Mouse (Mus musculus) mesoderm, embryonic 11.5 days (tissue): ENCODE measurements around the gene Alpk3.

Experiments
- DNase-seq: peaks from one replicate; pipeline ENCODE4 v3.0.0-alpha.2; 2012; ENCODE audit warnings: low read depth, low spot score

Gene Alpk3

DNA sequence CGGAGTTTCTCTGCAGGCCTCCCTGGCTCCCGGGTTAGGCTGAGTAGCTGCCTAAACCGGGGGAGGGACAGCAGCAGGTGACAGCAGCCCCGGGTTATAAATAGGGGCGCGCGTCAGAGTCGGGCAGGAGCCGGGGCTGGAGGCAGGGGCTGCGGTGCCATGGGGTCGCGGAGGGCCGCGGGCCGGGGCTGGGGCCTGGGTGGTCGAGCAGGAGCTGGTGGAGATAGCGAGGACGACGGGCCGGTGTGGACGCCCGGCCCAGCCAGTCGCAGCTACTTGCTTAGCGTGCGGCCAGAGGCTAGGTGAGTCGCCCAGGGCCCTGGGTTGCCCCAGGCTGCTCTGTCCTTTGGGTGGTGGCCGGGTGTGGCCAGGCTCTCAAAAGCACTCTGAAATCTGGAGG lies at the start of gene Alpk3:
Alpk3 (plus strand) TSS at position 130 of the 400 bp plus-strand sequence.
- DNase-seq, result no peak

DNA sequence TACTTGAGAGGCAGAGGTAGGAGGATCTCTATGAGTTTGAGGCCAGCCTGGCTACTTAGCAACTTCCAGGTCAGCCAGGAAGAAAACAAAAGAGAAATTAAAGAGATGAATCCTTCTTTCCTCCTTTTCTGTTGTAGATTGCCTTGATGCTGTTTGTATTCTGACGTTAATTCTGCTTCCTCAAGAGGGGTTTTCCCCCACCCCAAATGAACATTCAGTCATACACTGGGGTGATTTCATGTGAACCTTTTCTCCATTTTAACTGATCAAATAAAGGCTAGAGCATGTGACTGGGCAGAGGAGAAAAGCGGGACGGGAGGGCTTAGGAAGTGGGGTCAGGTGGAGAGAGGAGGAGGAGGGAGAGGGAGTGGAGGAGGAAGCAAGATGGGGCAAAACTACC lies 49.1 kb upstream of the Alpk3 start:
- DNase-seq, result no peak

DNA sequence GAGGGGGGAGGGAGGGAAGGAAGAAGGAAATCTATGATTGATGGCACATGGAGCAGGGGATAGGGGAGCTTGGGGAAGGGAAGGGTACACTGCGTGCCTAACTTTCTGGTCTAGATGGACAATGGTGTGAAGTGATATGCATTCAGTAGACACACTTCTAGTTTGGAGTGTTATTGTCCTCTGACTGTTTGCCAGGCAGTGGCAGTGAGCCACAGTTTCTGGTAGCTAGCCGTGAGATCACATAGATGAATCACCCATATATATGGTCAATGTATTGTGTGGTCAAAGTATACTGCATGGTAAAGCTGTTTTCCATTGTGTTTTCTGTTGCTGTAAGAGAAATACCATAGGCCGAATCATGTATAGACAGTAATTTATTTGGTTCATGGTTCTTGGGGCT lies 45.8 kb upstream of the Alpk3 start:
- no peak for DNase-seq

DNA sequence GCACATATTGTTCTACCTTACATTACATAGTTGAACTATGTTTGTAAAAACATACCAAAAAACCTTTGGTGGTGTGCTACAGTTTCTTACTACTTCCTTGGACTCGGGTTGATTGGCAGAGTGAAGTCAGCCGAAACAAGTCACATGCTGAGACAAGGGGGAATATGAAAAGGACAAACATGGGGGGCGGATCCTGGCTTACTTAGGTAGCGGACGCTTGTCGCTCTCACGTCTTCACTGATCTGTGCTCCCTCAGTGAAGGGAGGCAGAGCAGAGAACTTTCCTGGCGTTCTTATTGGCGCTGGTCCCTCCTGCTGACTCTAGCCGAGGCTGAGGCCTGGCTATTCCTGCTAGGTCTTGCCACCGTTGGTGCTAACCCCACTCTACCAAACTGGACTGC lies 37.1 kb upstream of the Alpk3 start:
- DNase-seq, result no peak

DNA sequence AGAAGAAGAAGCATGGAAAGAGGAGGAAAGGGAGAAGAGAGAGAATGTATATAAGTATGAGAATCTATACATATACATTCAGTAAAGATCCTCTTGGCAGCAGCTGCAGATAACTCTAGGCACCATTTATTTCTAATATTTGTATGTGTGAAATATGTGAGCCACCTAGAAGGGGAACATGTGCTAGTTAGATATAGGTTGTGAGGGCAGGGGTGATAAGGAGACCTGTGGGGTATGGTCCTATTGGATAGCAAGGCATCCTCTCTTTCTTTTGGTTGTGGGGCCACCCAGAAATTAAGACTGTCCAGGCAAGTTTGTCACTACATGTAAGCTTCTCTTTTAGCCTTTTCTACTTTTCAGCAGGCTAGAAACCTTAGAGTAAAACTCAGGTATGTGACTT lies 34.7 kb upstream of the Alpk3 start:
- DNase-seq, result no peak

DNA sequence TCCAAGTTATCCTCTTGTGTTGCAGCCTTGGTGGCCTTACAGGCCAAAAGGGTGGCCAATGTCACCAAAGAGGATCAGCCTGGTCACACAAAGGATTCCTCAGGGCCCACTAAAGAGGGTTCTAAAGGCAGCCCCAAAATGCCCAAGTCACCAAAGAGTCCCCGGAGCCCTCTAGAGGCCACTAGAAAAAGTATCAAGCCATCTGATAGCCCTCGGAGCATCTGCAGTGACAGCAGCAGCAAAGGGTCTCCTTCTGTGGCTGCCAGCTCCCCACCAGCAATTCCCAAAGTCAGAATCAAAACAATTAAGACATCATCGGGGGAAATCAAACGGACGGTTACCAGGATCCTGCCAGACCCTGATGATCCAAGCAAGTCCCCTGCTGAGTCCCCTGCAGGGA lies 33.3 kb upstream of the Alpk3 start:
- DNase-seq, result no peak

DNA sequence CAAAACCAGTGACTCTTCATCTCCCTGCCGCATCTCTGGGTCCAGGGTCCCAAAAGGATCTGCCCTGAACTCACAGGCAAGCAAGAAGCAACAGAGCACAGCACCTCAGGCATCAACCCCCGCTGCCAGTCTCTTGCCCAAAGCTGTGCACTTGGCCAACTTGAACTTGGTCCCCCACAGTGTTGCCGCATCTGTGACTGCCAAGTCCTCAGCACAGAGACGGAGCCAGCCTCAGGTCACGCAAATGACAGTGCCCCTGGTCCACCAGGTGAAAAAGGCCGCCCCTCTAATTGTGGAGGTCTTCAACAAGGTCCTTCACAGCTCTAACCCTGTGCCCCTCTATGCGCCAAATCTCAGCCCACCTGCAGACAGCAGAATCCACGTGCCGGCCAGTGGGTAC lies 32.7 kb upstream of the Alpk3 start:
- DNase-seq, result no peak

DNA sequence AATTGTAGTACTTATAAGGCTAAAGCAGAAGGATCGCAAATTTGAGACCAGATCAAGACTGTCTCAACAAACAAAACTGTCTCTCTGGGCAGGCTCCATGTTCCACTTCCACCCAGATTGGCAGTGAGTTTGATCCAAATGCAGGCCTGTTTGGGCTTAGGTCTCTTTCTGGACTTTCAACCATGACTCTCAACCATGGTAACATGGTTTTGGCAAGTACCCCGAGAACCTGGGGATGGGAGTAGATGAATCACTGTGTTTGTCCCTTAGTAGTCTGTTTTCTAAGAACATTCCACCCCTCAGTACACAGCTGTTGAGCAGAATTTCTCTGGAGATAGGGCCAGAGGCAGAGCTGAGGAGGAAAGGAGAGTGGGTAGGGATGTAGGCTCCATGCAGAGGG lies 31.6 kb upstream of the Alpk3 start:
- no peak for DNase-seq

DNA sequence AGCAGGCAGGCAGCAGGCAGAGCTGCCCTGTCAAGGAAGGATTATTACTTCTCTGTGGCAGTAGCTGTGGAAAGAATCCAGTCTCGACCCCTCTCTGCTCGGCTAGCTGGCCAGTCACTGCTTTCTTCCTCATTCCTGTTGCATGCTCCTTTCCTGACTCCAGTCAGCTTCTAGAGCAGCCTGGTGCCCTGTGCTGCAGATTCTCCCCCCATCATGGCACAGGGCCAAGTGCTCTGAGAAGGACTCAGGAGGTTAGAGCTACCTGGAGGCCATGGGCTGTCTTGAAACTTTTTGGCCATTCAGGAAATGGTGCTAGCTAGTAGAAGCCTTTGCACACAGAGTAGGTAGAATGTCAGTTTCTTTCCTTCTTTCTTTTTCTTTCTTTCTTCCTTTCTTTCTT lies 17.7 kb upstream of the Alpk3 start:
- DNase-seq, result no peak

DNA sequence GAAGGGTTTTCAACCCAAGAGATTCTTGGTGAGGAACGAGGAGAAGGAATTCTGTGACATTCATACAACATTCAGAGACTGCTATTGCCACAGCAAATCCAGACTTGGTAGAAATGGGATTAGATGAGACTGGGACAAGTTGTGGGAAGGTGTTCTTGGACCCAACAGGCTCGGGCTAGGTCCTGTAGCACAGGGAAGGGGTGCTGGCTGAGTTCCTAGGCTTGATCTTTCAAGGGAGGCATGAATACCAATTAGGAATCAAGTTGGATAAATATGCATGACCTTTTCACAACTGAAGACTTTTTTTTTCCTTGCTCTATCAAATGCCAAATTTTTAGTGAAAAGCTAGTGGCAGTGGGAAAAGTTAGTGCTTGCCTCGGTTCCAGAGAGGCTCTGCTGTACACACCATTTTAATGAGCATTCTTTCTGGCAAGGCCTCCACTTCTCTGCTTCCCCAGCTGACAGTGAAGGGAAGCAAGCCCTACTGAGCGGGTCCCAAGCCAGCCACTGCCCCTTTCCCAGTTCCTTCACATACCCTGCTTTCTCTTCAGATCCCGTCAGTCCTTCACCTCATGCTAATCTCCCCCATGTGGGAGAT lies 14.3 kb upstream of the Alpk3 start:
- no peak for DNase-seq

DNA sequence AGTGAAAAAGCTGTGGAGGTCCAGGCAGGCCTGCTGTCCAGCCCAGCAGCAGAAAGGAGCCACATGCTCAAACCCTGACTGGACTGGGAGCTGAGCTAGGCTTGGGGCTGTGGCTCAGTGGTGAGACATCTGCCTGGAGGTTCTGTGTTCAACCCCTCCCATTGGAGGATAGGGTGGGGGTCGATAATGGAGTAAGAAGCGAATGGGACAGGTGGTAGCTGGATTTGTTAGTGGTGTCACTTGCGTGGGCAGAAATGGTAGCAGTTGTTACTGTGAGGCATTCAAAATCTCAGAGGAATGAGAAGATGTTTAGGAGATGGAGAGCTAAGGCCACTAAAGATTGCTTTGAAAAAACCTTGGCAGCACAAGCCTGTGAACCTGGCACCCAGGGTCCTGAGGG lies 9.6 kb upstream of the Alpk3 start:
- DNase-seq, result no peak

DNA sequence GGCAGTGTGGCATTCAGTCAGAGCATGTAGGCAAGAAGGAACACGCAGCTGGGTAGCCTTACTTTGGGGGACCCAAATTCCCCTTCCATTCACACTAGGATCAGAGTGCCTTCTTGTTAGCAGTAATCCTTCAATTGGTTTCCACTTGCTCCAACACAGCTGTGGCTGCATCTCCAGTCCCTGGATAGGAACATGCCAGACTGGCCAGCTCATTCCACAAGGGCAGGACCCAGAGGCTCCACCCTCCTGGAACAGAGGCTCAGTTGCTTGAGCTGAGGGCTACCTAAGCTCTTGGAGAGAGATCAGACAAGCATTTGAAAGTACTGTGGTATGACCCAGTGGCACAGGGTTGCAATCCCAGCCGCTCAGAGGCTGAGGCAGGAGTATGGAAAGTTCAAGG lies 8.9 kb upstream of the Alpk3 start:
- no peak for DNase-seq

DNA sequence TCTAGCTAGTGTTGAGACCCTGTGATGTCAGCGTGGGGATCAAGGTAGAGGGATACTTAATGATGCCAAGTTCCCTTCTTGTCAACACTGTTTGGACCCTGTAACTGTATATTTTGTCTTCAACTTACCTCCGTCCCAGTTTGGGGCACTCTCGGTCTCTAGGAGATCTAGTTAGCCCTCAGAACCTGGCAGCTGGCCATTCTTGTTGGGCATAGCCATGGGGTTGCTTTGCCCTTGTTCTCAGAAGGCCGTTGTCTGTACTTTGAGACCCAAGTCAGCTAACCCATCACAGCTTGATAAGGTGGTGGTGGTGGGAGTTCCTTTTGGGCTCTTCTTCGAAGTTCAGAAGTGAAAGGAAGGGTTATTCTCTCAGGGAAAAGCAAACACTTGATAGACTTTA lies 7.4 kb upstream of the Alpk3 start:
- no peak for DNase-seq

DNA sequence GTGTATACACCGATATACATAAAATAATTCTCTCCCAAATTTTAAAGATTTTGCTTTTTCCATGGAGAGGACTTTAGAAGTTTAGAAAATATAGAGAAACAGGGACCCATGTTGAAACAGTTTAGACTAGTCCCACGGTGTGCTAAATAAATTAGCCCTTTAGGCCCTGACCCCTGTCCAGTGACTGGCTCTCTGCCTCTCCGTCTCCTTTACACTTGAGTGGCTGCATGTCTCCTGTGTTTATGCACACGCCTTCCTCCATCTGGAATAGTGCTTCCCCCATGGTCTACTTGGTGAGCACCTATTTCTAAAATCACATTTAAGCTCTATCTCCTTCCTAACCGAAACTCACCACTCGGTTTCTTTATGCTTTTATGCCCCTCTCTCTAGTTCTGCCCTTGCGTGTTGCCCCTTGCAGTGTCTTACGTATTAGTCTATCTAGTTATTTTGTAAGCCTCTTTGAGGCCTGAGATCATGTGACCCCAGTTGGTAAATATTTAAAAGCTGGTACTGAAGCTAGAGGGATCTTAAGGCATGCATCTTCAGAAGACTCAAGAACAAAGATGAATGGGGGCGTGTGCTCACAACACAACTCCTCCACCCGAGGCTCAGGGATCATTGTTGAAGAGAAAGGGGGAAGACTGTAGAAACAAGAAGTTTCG lies 1.6 kb upstream of the Alpk3 start:
- DNase-seq, result no peak

DNA sequence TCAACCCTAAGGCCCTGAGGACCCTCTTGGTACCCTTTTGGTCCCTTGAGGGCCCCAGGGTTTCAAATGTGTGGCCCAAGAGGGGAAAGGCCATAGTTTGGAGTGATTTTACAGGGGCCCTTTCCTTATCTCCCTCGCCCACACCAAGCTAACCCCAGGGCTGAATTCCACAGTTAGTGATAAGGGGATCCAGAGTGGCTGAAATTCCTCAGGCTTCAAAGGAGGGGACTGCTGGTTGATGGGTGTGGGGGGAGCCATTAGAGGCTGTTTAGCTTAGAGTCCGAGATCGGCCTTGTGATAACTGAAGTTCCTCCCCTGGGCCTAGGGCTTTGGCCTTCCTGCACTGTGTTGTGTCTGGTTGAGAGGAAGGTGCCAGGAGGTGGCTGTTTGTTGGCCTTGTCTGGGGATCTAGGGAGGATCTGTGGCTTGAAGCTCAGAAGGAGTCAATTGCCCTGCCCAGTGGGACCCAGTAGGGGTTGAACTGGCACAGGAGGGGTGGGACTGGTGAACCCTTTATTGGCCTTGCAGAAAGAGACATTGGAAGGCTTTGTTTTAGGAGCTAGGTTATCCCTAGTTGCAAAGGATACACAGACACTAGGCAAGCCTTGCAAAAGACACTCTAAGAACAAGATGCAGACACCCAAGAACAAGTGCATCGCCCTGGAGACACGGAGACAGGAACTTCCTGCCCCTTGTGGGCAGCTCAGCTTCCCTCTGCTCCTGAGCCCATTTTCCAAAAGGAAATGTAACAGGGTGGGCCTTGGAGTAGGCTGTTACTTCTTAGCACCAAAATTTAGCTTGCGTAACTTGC lies 706 bp downstream of the Alpk3 start:
- no peak for DNase-seq

DNA sequence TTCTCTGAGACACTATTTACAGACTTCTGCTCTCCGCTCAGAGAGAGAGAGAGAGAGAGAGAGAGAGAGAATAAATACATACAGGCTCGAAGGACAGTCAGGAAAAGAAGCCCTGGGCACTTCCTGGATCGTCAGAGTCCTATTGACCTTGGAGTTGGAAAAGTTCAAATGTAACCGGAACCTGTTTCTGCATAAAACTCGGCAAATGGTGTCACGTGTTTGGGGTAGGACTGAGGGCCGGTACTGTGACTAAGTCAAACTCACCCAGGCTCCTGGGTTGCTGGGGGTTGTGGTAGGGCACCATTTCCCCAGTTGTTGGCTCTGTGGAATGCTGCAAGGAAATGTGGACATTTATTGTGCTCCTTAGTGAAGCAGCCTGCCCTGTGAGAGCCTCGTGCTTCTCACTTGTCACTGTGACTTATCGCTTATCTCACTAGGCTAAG lies 1.3 kb downstream of the Alpk3 start:
- DNase-seq, result no peak

DNA sequence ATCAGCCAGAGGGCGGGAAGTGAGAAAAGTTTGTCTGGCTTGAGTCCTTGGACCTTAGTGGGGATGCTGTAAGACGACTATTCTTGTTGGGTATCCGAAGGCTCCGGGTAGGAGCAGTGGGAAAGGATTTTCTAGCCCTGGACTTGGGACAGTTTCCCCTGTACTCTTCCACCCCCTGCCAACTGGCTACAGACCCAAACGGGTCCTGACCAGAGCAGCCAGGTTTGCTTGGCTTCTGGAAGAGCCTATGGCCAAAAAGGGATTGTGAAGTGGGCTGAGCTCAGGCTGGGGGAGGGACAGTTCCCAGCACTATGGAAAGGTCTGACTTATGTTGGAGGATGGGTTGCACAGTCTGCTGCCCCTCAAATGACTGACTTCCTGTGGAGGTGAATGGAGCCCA lies 2.0 kb downstream of the Alpk3 start:
- no peak for DNase-seq

DNA sequence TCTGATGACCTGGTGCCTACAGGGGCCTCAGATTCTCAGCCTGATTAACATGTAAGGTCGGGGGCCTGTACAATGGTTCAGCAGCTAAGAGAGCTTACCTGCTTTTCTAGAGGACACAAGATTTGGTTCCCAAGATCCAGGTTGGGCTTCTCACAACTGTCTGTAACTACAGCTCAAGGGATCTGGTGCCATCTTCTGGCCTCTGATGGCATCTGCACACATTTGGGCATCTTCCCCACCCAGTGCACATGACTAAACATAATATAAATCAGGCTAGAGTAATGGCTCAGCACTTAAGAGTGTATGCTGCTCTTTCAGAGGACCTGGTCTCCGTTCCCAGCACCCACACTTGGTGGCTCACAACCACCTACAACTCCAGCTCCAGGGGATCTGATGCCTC lies 3.5 kb downstream of the Alpk3 start:
- DNase-seq, result no peak

DNA sequence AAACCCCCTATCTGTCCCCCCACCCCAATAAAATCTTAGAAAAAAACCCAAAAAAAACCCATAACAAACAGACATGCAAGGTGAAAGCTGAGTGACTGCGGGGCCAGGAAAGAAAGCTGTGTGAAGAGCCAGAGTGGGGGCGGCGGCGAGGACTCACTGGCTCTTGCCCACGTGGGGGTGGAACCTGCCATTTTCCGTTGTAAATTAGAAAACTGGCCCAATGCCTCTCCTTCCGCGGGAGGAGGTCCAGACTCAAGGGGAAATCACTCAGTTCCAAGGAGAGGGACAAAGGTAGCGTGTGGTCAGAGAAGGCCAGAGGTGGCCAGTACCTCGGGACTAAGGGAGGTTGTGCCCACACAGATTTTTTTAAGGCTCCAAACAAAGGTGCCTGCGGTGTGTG lies 4.5 kb downstream of the Alpk3 start:
- no peak for DNase-seq

DNA sequence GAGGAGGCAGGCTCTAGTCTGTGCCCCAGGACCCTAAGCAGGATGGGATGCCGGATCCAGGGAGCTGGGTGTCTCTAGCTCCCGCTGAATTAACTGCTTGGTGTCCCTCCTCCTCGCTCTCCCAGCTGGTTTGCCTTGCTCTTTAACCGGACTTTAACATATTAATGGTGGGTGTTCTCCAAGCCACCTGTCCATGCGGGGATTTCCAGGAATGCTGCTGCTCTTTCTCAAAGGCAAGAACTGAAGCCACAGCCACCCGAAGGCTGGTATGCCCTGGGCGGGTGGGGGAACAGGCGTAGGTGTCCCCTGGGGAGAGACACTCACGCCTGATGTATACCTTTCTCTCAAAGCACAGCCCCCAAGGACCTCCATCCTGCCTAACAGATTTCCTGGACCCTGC lies 5.9 kb downstream of the Alpk3 start:
- DNase-seq, result no peak

DNA sequence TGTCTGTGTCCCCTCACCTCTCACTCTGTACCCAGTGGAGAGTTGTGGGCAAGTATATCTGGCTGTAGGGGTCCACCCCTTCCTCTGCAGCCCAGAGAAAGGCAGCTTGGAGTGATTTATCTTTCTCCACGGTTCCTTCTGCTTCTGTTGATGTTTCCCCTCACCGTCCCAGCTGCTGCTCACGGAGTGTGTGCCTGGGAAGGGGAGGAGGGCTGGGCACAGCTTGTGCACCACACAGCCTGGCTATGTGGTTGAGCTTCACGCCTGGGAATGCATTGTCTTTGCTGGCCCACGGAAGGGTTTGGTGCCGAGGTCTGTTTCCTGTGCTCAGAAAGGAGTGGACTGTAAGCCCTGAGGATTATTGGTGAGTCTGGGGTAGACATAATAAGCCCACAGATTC lies 9.3 kb downstream of the Alpk3 start:
- DNase-seq, result no peak

DNA sequence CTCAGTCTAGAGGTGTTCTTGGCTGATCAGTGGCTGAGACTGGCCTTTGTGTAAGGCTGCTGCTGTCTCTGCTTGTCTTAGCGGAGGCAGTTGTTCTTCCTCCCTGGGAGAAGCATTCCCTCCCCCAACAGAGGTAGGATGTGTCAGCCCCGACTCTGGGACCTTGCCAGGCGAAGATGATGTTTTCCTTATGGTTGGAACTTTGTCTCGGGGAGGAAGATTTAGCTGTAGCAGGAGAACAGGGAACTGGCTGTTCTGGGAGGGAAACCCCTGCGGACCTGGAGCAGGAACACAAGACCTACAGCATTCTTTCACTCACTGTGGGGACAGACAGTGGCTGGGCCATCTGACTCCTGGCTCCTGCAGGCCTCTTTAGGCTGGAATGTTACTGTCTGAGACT lies 15.1 kb downstream of the Alpk3 start:
- DNase-seq, result no peak

DNA sequence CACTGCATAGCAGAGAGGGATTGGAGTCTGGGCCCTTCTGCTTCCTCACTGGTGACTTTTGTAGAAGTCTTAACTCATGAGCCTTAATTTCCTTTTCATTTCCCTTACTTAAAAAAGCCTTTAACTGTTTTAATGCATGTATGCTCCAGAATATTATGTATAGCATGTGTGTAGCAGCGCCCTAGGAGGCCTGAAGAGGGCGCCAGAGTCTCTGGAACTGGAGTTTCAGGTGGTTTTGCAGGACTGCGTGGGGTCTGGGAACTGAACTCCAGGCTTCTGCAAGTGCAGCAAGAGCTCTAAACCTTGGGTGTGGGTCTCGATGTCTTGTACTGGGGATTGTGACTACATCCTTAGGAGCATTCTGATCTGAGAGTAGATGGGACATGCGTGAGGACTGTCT lies 15.9 kb downstream of the Alpk3 start:
- no peak for DNase-seq
